Mouse (Mus musculus) limb, embryonic 13.5 days (tissue): Measurements from ENCODE around the gene Ufc1. TPM values are rescaled to one million over a fixed set of nuclear protein-coding genes. Genes with fewer than 3 reads are reported as not detected.

Source experiments
- ATAC-seq: fragments of 200-750 bp; cut with Nextera tagmentation; 2 replicates; pipeline ENCODE4 v1.8.0; 2017; ENCODE audit warnings: low read depth, moderate number of reproducible peaks, moderate TSS enrichment; ENCODE audit not compliant: low FRiP score
- H3K27ac ChIP-seq: fragments of 300-500 bp; sonication (generic); 2 replicates; pipeline ENCODE4 v1.5.1; 2015; ENCODE audit warnings: inconsistent platforms, mild to moderate bottlenecking, moderate library complexity
- H3K27me3 ChIP-seq: fragments of 300-500 bp; sonication (generic); 2 replicates; pipeline ENCODE4 v1.6.1; 2015; ENCODE audit warnings: mild to moderate bottlenecking, inconsistent platforms
- H3K36me3 ChIP-seq: fragments of 300-500 bp; sonication (generic); 2 replicates; pipeline ENCODE4 v1.6.1; 2015; ENCODE audit warnings: inconsistent platforms, mild to moderate bottlenecking, moderate library complexity
- H3K4me1 ChIP-seq: fragments of 300-500 bp; sonication (generic); 2 replicates; pipeline ENCODE4 v1.6.1; 2015; ENCODE audit warnings: inconsistent platforms
- H3K4me2 ChIP-seq: fragments of 300-500 bp; sonication (generic); replicated peaks from 2 replicates; pipeline ENCODE4 v1.6.1; 2015; ENCODE audit warnings: inconsistent platforms, mild to moderate bottlenecking, moderate library complexity
- H3K4me3 ChIP-seq: fragments of 300-500 bp; sonication (generic); 2 replicates; pipeline ENCODE4 v1.5.1; 2015; ENCODE audit warnings: moderate library complexity, mild to moderate bottlenecking, inconsistent platforms
- H3K9ac ChIP-seq: fragments of 300-500 bp; sonication (generic); 2 replicates; pipeline ENCODE4 v1.6.1; 2015; ENCODE audit warnings: mild to moderate bottlenecking, inconsistent platforms
- H3K9me3 ChIP-seq: fragments of 300-500 bp; sonication (generic); 2 replicates; pipeline ENCODE4 v1.6.1; 2016; ENCODE audit warnings: inconsistent platforms
- WGBS: fragments of 180-500 bp; shearing (Covaris S2); methylation state at CpG from one replicate; pipeline ENCODE4 v1.1.7; 2015; 5-methylcytosine and 5-hydroxymethylcytosine counted together
- polyA plus RNA-seq: library from polyadenylated mRNA; unstranded; fragments of >200 nt; fragmentation: Nextera tagmentation; extraction: Ambion mirVana; gene quantifications from 2 replicates; pipeline ENCODE4 v1.2.1, GENCODE M21; 2015

Gene Ufc1
- polyA plus RNA-seq, 1 experiment from 2014 or later = 110 TPM

GRCm38 (mm10) chr1:171284491-171284890, 10.3 kb downstream of the Ufc1 start:
- 85% methylated on average over 15 of the region's 15 CpGs for WGBS
- no peaks in the 10 kb centered on the region for H3K9me3 ChIP-seq
- H3K27me3 ChIP-seq = no peaks in the 10 kb centered on the region
- H3K36me3 ChIP-seq = peaks cover 57% of the 10 kb centered on the region
- ATAC-seq = no peak
- H3K9ac ChIP-seq = no peak overlapping the region
- H3K27ac ChIP-seq = no peak overlapping the region
- peaks cover 49% of the 10 kb centered on the region for H3K4me1 ChIP-seq
- no peak overlapping the region for H3K4me2 ChIP-seq
- no peak overlapping the region for H3K4me3 ChIP-seq

GRCm38 (mm10) chr1:171283188-171284160, 11.3 kb downstream of the Ufc1 start:
- H3K27me3 ChIP-seq = no peaks in the 10 kb centered on the region
- no peak for ATAC-seq
- H3K4me3 ChIP-seq = no peak overlapping the region
- H3K27ac ChIP-seq = no peak overlapping the region
- no peak overlapping the region for H3K4me2 ChIP-seq
- no peaks in the 10 kb centered on the region for H3K9me3 ChIP-seq
- peaks cover 57% of the 10 kb centered on the region for H3K36me3 ChIP-seq
- no peak overlapping the region for H3K9ac ChIP-seq
- 89% methylated on average over 18 of the region's 18 CpGs for WGBS
- H3K4me1 ChIP-seq = peaks cover 47% of the 10 kb centered on the region

GRCm38 (mm10) chr1:171282086-171282805, 12.6 kb downstream of the Ufc1 start:
- H3K4me2 ChIP-seq = peak overlapping the region; percentile 95
- WGBS = 81% methylated on average over 18 of the region's 18 CpGs
- peaks cover 41% of the 10 kb centered on the region for H3K4me1 ChIP-seq
- H3K27ac ChIP-seq = no peak overlapping the region
- no peak for ATAC-seq
- peak overlapping the region; percentile 64; the same call in 1 of the 2 replicates for H3K9ac ChIP-seq
- peak overlapping the region; percentile 73 for H3K4me3 ChIP-seq
- peaks cover 66% of the 10 kb centered on the region for H3K36me3 ChIP-seq
- no peaks in the 10 kb centered on the region for H3K9me3 ChIP-seq
- no peaks in the 10 kb centered on the region for H3K27me3 ChIP-seq

- H3K4me2 ChIP-seq = peak overlapping the region; percentile 95
- ATAC-seq = peak; percentile 22
These were observed 13.3 kb downstream of the Ufc1 start for GRCm38 (mm10) chr1:171281528-171281923.

GRCm38 (mm10) chr1:171280916-171281527, 13.8 kb downstream of the Ufc1 start, which contains the start of gene Ppox:
Gene Ppox, minus strand, starts transcription at chr1:171281186.
- Histone ChIP-seq H3K27me3 (no peaks in the 10 kb centered on the region), H3K9me3 (no peaks in the 10 kb centered on the region), H3K4me2 (peak within 1 kb of the TSS; percentile 95), H3K9ac (peak within 1 kb of the TSS; percentile 86), H3K36me3 (peaks cover 74% of the 10 kb centered on the region), H3K4me1 (peaks cover 29% of the 10 kb centered on the region), H3K4me3 (peak within 1 kb of the TSS; percentile 73), H3K27ac (peak within 1 kb of the TSS; percentile 72)
- under 1% methylated on average over 26 of the region's 26 CpGs for WGBS
- peak; percentile 97 for ATAC-seq

More at GRCm38 (mm10) chr1:171281528-171281923, 13.3 kb downstream of the Ufc1 start:
- Histone ChIP-seq H3K36me3 (peaks cover 74% of the 10 kb centered on the region), H3K9ac (peak overlapping the region; percentile 64), H3K9me3 (no peaks in the 10 kb centered on the region), H3K27ac (peak overlapping the region; percentile 72), H3K4me3 (peak overlapping the region; percentile 73), H3K27me3 (no peaks in the 10 kb centered on the region), H3K4me1 (peaks cover 34% of the 10 kb centered on the region)
- WGBS = under 1% methylated on average over 10 of the region's 10 CpGs

- Histone ChIP-seq H3K4me1 (peaks cover 23% of the 10 kb centered on the region), H3K27ac (0 out of 2 replicates have a peak overlapping the region, but pooled peaks have one; percentile 7), H3K9me3 (no peaks in the 10 kb centered on the region), H3K9ac (peak overlapping the region; percentile 86), H3K4me3 (peak overlapping the region; percentile 73), H3K27me3 (no peaks in the 10 kb centered on the region), H3K4me2 (peak overlapping the region; percentile 95), H3K36me3 (peaks cover 74% of the 10 kb centered on the region)
- no peak for ATAC-seq
- WGBS = under 1% methylated on average over 25 of the region's 25 CpGs
These were observed 14.4 kb downstream of the Ufc1 start for GRCm38 (mm10) chr1:171280250-171280915.

DNA sequence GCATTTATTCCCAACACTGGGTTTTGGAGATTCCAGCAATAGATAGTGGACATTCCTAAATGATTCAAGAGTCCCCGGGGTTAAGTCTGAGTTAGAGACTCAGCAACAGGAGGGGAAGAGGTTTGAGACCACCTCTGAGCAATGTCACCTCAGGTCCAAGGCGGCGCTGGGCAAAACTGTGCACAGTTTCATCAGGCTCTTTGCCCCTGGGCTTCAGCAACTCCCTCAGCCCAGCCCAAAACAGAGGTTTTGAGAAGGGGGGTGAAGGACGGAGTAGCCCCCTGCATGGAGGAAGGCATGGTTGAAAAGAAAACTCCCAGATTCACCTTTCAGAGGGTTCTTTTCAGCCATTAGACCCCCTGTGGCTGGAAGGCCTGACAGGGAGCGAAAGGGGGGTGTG, 15.1 kb downstream of the Ufc1 start:
- H3K4me1 ChIP-seq = peaks cover 21% of the 10 kb centered on the region

GRCm38 (mm10) chr1:171279012-171279705, 15.7 kb downstream of the Ufc1 start:
- Histone ChIP-seq H3K9me3 (no peaks in the 10 kb centered on the region), H3K27me3 (no peaks in the 10 kb centered on the region), H3K36me3 (peaks cover 74% of the 10 kb centered on the region), H3K4me3 (peak overlapping the region; percentile 73), H3K4me1 (peaks cover 21% of the 10 kb centered on the region), H3K4me2 (peak overlapping the region; percentile 95), H3K9ac (peak overlapping the region; percentile 86), H3K27ac (no peak overlapping the region)
- ATAC-seq = no peak
- WGBS = 85% methylated on average over 14 of the region's 14 CpGs

More for the DNA sequence above, 15.1 kb downstream of the Ufc1 start:
- no peaks in the 10 kb centered on the region for H3K9me3 ChIP-seq
- ATAC-seq = no peak
- H3K27me3 ChIP-seq = no peaks in the 10 kb centered on the region
- peaks cover 74% of the 10 kb centered on the region for H3K36me3 ChIP-seq
- no peak overlapping the region for H3K27ac ChIP-seq
- WGBS = 58% methylated on average over 5 of the region's 5 CpGs
- H3K9ac ChIP-seq = peak overlapping the region; percentile 86
- H3K4me2 ChIP-seq = peak overlapping the region; percentile 95
- peak overlapping the region; percentile 73 for H3K4me3 ChIP-seq

GRCm38 (mm10) chr1:171278436-171278835, 16.4 kb downstream of the Ufc1 start:
- Histone ChIP-seq H3K9ac (no peak overlapping the region; the same call in 1 of the 2 replicates), H3K4me3 (no peak overlapping the region), H3K9me3 (no peaks in the 10 kb centered on the region), H3K36me3 (peaks cover 74% of the 10 kb centered on the region), H3K27ac (no peak overlapping the region), H3K27me3 (no peaks in the 10 kb centered on the region), H3K4me1 (peaks cover 21% of the 10 kb centered on the region), H3K4me2 (no peak overlapping the region)
- WGBS = 91% methylated on average over 8 of the region's 8 CpGs
- no peak for ATAC-seq

GRCm38 (mm10) chr1:171277736-171278135, 17.1 kb downstream of the Ufc1 start:
- WGBS = 81% methylated on average over 10 of the region's 10 CpGs
- H3K36me3 ChIP-seq = peaks cover 75% of the 10 kb centered on the region

More at GRCm38 (mm10) chr1:171277736-171278135, 17.1 kb downstream of the Ufc1 start:
- H3K27ac ChIP-seq = no peak overlapping the region
- peaks cover 21% of the 10 kb centered on the region for H3K4me1 ChIP-seq
- no peaks in the 10 kb centered on the region for H3K27me3 ChIP-seq
- H3K9me3 ChIP-seq = no peaks in the 10 kb centered on the region
- H3K4me2 ChIP-seq = no peak overlapping the region
- no peak for ATAC-seq
- no peak overlapping the region for H3K9ac ChIP-seq
- no peak overlapping the region for H3K4me3 ChIP-seq
